Mouse (Mus musculus) MEL-GATA-1-ER (cell line): ENCODE measurements around the gene Gm11437.

ENCODE experiments used
- DNase-seq: peaks from one replicate; pipeline ENCODE4 v3.0.0-alpha.2; 2012; ENCODE audit warnings: low read depth; ENCODE audit errors: extremely low read depth

The Gm11437 gene

DNA sequence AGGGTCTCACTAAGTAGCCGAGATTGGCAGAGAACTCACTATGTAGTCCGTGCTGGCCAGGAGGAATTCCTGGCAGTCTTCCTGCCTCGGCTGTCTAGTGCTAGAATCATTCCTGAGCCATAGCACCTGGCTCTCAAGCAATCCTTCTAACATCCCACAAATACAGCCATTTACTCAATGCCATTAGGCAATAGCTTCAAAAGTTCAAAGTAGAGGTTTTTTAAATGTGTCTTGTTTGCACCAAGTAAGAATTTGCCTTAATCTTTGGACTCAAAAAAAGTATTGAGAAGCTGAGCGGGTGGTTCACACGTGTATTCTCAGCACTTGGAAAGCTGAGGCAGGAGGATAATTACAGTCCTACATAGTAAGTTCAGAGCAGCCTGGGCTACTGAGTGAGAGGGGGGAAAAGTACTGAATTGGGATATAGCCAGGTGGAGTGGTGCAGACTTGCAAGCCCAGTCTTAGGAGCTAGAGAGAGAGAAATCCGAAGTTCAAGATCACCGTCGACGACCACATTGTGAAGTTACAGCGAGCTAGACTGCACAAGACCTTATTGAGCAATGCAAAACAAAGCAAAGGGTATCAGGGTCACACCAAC lies 22.0 kb downstream of the Gm11437 start:
- DNase-seq = no peak

DNA sequence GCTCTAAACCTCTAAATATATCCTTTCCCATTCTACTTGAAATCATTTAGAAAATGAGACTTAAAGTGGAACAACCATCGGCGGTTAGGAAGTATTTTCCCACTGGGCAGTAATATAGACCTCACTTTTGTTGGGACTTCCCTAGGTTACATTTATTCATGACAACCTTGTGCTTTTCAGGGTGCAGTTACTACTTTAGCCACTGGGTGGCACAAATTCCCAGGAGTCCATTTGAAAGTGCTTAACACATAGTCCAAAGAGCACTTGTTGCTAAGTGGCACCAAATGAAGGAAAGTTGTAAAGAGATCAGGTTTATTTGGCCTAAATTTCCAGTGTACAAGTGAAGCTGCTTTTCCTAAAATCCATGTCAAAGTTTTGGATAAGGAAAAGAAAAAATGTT lies 25.5 kb downstream of the Gm11437 start:
- peak; percentile 66 for DNase-seq

DNA sequence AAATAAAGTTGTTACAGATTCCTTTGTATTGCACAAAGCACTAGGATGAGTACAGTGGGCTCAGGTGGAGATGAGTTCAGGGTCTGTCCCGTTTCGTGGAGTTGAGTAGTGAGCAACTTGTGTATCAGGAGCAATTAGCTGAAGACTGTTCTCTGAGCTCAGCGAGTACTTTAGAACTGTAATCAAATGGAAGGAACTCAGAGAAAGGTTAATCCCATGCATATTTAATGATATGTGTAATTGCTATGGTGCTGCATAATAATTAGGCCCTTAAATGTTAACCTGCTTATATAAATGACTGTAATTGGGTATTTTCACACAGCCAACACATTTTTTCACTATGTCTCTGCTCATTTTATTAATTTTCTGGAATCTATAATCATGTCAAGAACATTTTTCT lies 30.8 kb downstream of the Gm11437 start:
- no peak for DNase-seq

DNA sequence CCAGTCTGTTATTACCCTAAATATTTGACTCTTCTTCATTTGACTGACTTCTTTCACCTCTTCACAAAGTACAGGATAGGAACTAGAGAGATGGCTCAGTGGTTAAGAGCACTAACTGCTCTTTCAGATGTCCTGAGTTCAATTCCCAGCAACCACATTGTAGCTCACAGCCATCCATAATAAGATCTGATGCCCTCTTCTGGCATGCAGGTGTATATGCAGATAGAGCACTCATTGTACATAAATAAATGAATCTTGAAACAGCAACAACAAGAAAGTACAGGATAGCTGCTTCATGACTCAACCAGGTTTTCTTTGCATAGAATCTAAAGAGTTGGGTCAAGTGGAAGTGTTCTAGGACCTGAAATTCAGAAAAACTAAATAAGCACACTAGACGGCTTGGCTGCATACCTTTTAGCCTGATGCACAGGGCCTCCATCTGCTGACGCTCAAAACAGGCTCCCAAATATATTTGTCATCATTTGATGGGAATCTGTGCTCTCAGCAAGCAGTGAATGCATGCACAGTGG lies 32.9 kb downstream of the Gm11437 start:
- peak; percentile 18 for DNase-seq

DNA sequence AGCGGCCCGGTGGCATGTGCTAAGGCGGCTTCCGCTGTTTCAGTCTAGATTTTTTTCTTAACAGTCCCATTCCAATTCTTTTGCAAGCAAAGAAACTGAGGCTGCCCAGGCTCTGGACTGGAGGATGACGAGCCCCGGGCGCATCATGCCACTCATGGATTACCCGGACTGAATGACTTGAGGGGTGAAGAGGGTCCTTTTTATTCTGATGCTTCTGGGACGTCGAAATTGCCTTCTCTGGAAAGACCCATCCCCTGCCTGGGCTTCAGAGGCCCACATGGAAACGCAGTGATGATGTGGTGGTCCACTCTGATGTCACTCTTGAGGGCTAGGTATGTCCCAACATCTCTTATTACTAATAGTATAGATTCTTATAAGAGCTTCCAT lies 37.5 kb downstream of the Gm11437 start:
- DNase-seq = no peak

DNA sequence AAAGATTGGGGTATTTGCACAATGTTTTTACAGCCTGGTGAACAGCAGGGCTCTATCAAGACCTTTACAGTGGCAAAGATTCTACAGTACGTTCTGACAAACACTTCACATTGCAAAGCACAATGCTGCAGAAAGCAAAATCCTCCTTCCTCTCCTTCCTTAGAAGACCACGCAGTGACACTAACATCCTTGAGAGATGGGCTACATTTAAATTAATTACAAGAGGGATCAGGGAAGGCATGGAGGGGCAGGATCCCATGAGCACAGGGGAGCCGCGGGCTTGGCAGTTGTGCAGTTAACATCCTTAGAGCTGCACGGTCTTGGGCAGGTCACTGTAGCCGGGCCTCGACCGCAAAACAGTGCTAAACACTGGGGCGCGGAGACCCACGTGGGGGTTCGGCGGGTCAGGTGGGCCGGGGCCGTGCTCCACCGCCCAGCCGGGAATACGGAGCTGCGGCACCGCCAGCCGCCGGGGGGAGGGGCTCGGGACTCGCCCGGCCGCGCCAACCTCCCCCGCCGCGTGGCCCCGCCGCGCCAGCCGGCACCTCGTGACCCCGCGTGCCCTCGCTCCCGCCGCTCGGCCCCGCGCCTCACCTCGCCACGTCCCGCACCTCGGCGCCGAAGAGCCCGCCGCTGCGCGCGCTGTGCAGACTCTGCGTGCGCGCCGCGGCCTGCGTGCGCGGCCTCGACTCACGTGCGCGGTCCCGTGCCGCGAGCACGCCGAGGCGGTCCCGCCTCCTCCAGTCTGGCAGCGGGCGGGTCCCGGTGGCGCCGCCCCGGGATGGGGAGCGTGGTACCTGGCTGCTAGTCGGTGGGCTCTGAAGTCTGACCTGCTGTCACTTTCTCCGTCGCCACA lies 38.1 kb downstream of the Gm11437 start, which contains the start of the genes Tada2a and Acaca:
Tada2a (minus strand) TSS at position 658 of the 856 bp plus-strand sequence.
Acaca (plus strand) TSS at position 730 of the 856 bp plus-strand sequence.
- peak; percentile 34 for DNase-seq

DNA sequence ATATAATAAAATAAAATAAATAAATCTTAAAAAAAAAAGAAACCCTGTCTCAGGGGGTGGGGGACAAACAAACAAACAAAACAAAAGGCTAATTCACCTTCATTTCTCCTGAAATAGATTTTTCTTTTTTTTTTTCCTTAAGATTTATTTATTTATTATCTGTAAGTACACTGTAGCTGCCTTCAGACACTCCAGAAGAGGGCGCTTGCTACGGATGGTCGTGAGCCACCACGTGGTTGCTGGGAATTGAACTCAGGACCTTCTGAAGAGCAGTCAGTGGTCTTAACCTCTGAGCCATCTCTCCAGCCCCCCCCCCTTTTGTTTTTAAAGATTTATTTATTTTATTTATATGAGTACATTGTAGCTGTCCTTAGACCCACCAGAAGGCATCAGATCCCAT lies 39.3 kb downstream of the Gm11437 start:
- no peak for DNase-seq

DNA sequence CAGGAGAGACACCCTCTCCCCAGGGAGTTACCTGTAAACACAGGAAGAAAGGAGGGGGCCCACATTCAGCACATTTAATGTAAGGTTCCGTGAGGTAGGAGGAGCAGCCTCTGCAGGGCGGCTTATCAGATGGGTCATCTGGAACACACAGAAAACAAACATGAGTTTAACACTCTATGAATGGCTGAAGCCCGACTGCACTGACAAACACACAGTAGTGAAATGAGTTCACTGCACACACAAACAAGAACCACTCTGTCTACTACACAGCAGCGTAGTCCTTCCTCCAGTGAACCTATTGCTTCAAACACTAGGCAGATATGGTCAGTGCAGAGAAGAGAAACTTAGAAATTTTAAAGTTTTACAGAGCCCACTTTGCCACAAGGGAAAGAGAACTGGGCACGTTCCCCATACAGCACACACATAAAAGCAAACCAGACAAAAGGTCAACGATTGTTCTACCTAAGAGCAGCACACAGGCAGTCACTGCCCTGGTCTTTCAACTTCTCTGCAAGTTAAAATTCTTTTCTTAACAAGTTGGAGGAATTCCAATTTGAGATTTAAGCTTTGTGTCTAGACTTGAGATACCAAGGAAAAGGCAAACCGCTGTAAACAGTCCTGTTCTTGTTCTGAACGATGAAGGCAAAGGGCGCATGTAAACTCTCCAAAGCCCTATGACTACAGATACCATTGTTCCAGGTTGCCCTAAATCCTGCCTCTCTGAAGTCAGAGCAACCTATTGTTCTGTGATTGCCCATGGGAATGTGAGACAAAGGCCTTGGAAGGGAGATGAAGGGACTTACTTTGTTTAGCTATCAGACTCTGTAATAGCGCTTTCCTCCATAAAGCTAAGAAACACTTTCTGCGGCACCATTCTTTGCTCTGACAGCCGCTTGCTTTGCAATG lies 46.0 kb downstream of the Gm11437 start:
- no peak for DNase-seq

DNA sequence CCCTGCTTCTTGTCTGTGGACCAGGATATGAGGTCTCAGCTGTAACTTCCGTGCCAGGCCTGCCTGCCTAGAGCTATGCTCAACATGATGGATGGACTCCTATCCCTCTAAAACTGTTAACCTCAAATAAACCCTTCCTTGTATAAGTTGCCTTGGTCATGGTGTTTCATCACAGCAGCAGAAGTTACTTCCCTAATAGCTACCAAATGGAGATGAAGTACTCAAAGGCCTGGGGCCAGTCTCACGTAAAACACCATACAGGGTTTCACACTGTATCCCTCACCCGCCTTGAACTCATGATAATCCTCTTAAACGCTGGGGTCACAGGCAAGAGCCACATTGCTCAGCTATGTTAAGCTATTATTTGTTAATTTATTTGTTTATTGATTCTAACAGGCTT lies 49.8 kb downstream of the Gm11437 start:
- DNase-seq = no peak

DNA sequence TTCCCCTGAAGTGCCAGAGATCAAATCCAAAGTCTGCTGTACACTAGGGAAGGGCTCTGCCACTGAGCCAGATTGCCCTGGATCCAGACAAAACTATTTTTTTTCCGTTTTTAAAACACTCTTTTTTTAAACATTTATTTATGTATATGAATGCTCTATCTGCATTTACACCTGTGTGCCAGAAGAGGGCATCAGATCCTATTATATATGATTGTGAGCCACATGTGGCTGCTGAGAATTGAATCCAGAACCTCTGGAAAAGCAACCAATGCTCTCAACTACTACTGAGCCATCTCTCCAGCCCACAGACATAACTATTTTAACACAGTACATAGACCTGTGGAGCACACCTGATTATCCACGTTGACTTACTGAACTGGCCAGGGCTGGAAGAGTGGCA lies 51.1 kb downstream of the Gm11437 start:
- DNase-seq = no peak

DNA sequence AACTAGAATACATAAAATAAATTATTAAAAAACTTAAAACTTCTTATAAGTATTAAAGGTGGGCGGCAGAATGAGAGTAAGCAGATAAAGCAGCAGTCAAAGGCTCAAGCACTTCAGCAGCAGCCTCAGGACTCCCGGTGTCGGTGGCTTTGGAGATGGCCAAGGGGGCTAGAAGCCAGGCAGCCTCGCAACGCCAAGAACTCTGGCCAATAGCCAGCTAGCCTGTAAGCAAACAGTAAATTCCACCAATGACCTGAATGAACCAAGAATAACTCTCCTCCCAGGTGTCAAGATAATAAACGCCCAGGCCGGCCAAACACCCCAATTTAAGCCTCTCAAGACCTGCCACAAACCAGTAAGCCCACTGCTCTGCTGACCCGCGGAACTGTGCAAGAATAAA lies 51.6 kb downstream of the Gm11437 start:
- no peak for DNase-seq

DNA sequence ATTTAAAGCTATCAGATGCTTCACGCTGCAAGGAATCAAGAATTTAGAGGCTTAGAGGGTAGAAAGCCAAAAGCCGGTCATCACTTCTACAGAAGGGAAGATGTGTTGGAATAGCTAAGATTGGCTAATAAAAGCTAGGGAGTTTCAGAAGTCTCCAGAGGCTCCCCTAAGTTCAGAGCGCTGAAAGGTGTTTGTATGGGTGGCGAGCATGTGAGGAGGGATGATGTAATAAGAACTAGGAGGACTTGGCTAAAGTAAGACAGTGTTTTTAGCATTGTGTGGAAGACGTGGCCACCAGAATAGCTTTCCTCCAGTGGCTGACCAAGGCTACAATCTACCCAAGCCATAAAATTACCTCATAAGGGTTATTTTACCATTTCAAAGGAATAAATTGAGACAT lies 53.7 kb downstream of the Gm11437 start:
- DNase-seq = no peak

DNA sequence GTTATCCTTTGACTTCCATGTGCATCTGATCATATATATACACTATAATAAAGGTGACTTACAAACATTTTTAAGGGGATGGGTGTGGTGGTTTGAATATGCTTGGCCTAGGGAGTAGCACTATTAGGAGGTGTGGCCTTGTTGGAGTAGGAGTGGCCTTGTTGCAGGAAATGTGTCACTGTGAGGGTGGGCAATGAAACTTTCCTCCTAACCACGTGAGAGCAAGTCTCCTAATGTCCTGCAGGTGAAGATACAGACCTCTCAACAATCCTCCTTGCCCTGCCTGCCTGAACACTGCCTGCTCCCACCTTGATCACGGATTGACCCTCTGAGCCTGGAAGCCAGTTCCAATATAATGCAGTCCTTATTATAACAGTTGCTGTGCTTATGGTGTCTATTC lies 60.1 kb downstream of the Gm11437 start:
- no peak for DNase-seq

DNA sequence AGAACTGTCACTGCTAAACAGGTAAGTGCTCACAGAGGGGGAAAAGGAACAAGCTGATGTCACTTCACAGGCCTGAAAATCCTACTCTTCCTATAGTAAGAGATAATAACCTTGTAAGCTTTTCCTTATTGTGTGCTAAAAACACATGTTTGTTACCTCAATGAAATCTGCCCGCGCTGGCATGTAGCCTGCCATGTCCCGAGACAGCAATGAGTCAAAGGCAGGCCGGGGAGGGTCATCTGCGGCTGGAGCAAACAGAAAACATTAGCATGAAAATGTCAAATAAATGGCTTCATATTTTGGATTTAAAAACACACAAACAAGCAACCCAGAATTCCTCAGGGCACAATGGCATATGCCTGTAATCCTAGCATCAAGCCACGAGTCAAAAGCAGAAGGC lies 63.2 kb downstream of the Gm11437 start:
- no peak for DNase-seq

DNA sequence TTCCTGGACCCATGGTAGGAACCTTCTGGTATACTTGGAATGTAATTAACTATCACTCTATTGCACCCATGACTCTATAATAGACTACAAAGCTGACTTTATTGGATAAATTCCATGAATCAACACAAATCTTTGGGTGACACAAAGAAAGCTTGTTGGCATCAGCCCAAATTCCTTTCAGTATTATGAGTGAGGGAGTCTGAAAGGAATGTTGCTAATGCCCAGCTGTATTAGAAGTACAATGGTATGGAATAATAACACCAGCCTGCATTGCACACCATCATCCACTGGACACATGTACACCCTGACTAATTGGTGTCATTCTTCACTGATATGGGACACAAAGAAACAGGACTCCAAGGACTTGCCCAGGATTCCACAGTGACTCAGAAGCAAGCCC lies 66.1 kb downstream of the Gm11437 start:
- no peak for DNase-seq
